Mouse (Mus musculus) bone marrow macrophage, adult 2 months (primary cell): Measurements from ENCODE around the gene Bcat1.

Experiments
- CTCF ChIP-seq: IDR thresholded peaks from 2 replicates; pipeline ENCODE4 v1.5.1; 2012; ENCODE audit warnings: low read depth, mild to moderate bottlenecking, low read length, moderate library complexity
- POLR2A ChIP-seq: IDR thresholded peaks from 2 replicates; pipeline ENCODE4 v1.6.1; 2012; ENCODE audit warnings: mild to moderate bottlenecking, low read depth, low read length, borderline replicate concordance

GRCm38 (mm10) chr6:145089373-145089772, 13.4 kb upstream of the Bcat1 start:
- no peak for TF ChIP-seq CTCF
- TF ChIP-seq POLR2A = no peak
